9 mouse cellular contexts compared by ENCODE assay signal in genomic region chr5:38632463-38633449, GRCm38 (mm10). TPM values are rescaled to one million over a fixed set of nuclear protein-coding genes. Genes with fewer than 3 reads are reported as not detected.
DNase-seq lines count a peak whose midpoint lies in the region; ATAC-seq and TF ChIP-seq lines count a peak whose summit lies in the region.
"Had no signal": no experiment of that assay in that cellular context is flagged by ENCODE, and none has a peak within 500 bp of the region (broad histone marks: within the 10 kb centered on the region; RNA-seq: fewer than 3 reads in every experiment).

No protein-coding gene starts in this region.

- TF ChIP-seq POLR2A in cortical plate, adult 2 months (IDR thresholded peaks at IDR 0.05; ENCODE audit: extremely low read depth, insufficient read depth, low read length): no peak

- no peak overlapping the region for H3K9ac ChIP-seq in liver, postnatal 0 days (replicated peaks)
- H3K9ac ChIP-seq in neural tube, embryonic 15.5 days (replicated peaks): no peak overlapping the region

- peak; percentile 73 for DNase-seq in 416B (ENCODE audit: low read depth)
- peak; percentile 59 for DNase-seq in gastrocnemius, postnatal 14 days
- DNase-seq in kidney, postnatal 25 days: peak; percentile 67 to 85
- peak; percentile 72 for DNase-seq in liver, postnatal 0 days
- DNase-seq in testis, postnatal 14 days (ENCODE audit: low spot score): peak; percentile 46

- H3K27me3 ChIP-seq in liver, postnatal 0 days (ENCODE audit: insufficient read depth, low read length): no peaks in the 10 kb centered on the region
- no peaks in the 10 kb centered on the region for H3K27me3 ChIP-seq in neural tube, embryonic 15.5 days (replicated peaks)

- peak; percentile 49 for ATAC-seq in activated CD4-positive, CD25-positive, alpha-beta regulatory T cell, adult 4 months
- ATAC-seq in liver, postnatal 0 days: no peak
- peak; percentile 21; the same call in 1 of the 2 replicates for ATAC-seq in neural tube, embryonic 15.5 days (ENCODE audit: low FRiP score)

- no peak overlapping the region for H3K4me2 ChIP-seq in liver, postnatal 0 days (ENCODE audit: low read depth, low read length)
- H3K4me2 ChIP-seq in neural tube, embryonic 15.5 days: no peak overlapping the region

- TF ChIP-seq CTCF in cortical plate, adult 2 months (IDR thresholded peaks at IDR 0.05; ENCODE audit: extremely low read depth, insufficient read depth, low read length): peak; percentile 80
- TF ChIP-seq CTCF in liver, postnatal 0 days (IDR thresholded peaks at IDR 0.05; ENCODE audit: low read depth): peak; percentile 78

- H3K4me1 ChIP-seq in cortical plate, adult 2 months (ENCODE audit: control insufficient read depth, insufficient read depth, low read length): no peaks in the 10 kb centered on the region
- H3K4me1 ChIP-seq in liver, postnatal 0 days (ENCODE audit: insufficient read depth): 0 out of 2 replicates have a peak, but pooled peaks cover 2% of the 10 kb centered on the region
- no peaks in the 10 kb centered on the region for H3K4me1 ChIP-seq in neural tube, embryonic 15.5 days

- no peaks in the 10 kb centered on the region for H3K36me3 ChIP-seq in liver, postnatal 0 days (replicated peaks; ENCODE audit: insufficient read depth, low read length)
- no peaks in the 10 kb centered on the region for H3K36me3 ChIP-seq in neural tube, embryonic 15.5 days

- intact Hi-C loops in gastrocnemius, postnatal 14 days (cut with DNase I; ENCODE audit: low total_unique reads): loop anchor here (5.0 kb wide), 2 partner anchors 45 to 325 kb away; no protein-coding TSS in a partner anchor

- H3K4me3 ChIP-seq in cortical plate, adult 2 months (ENCODE audit: insufficient read depth, low read length): no peak overlapping the region
- no peak overlapping the region for H3K4me3 ChIP-seq in liver, postnatal 0 days (ENCODE audit: low read depth, low read length)
- H3K4me3 ChIP-seq in neural tube, embryonic 15.5 days (replicated peaks): no peak overlapping the region
- H3K4me3 ChIP-seq: erythroblast, embryonic 14.5 days had no signal

- 66% methylated on average over 13 of the region's 13 CpGs for WGBS in liver, postnatal 0 days (ENCODE audit: insufficient replicate concordance)
- 73% methylated on average over 13 of the region's 13 CpGs for WGBS in neural tube, embryonic 15.5 days

- H3K27ac ChIP-seq in cortical plate, adult 2 months (ENCODE audit: insufficient read depth, low read length): no peak overlapping the region
- no peak overlapping the region for H3K27ac ChIP-seq in liver, postnatal 0 days (ENCODE audit: low read depth)
- no peak overlapping the region for H3K27ac ChIP-seq in neural tube, embryonic 15.5 days (replicated peaks)

- H3K9me3 ChIP-seq in liver, postnatal 0 days (ENCODE audit: low read length): no peaks in the 10 kb centered on the region
- no peaks in the 10 kb centered on the region for H3K9me3 ChIP-seq in neural tube, embryonic 15.5 days (replicated peaks)

- TF ChIP-seq EP300 in liver, postnatal 0 days (IDR thresholded peaks at IDR 0.05; ENCODE audit: low read depth): no peak

RNA-seq across cellular contexts. Expression of gene Zfp518b, which starts 51.9 kb away (rescaled TPM):
- under 1 TPM; 0.49 to 0.73 TPM for polyA plus RNA-seq in activated CD4-positive, CD25-positive, alpha-beta regulatory T cell, adult 4 months (2017; shearing (Covaris generic))
- polyA plus RNA-seq in cortical plate, adult 2 months (2012; rRNA removed): 4.7 and 4.9 TPM in 2 replicates
- total RNA-seq in gastrocnemius, postnatal 14 days (2021): 1 to 10 TPM; 3.2 to 3.3 TPM
- 1.1 and 1.7 TPM in 2 replicates for polyA plus RNA-seq in liver, postnatal 0 days (2015; fragmentation: Nextera tagmentation; extraction: Ambion mirVana)
- 26.9 and 30.0 TPM in 2 replicates for polyA plus RNA-seq in neural tube, embryonic 15.5 days (2015; fragmentation: Nextera tagmentation; extraction: Ambion mirVana)
